Mouse (Mus musculus) liver, adult 2 months (tissue): ENCODE measurements around the gene Ankrd42. TPM values are rescaled to one million over a fixed set of nuclear protein-coding genes. Genes with fewer than 3 reads are reported as not detected.

Source experiments
- DNase-seq: peaks from one replicate; pipeline ENCODE4 v3.0.0-alpha.2; 2011; ENCODE audit warnings: low read depth, low spot score; ENCODE audit errors: extremely low read depth
- H3K27ac ChIP-seq: fragments of 200-500 bp; replicated peaks from 2 replicates; pipeline ENCODE4 v1.5.1; 2012; ENCODE audit warnings: low read depth, mild to moderate bottlenecking, control low read depth, inconsistent platforms, low read length; ENCODE audit not compliant: insufficient read depth
- H3K27me3 ChIP-seq: fragments of 200-500 bp; 2 replicates; pipeline ENCODE4 v1.6.1; 2012; ENCODE audit warnings: mild to moderate bottlenecking, moderate library complexity, low read length, inconsistent platforms; ENCODE audit not compliant: control insufficient read depth, insufficient read depth
- H3K36me3 ChIP-seq: fragments of 200-500 bp; 2 replicates; pipeline ENCODE4 v1.6.1; 2012; ENCODE audit warnings: low read length, inconsistent platforms; ENCODE audit not compliant: control insufficient read depth, insufficient read depth
- H3K4me1 ChIP-seq: fragments of 200-500 bp; 2 replicates; pipeline ENCODE4 v1.6.1; 2011; ENCODE audit warnings: low read length; ENCODE audit not compliant: control insufficient read depth, insufficient read depth
- H3K4me3 ChIP-seq: fragments of 200-500 bp; 2 replicates; pipeline ENCODE4 v1.5.1; 2011; ENCODE audit warnings: low read depth, mild to moderate bottlenecking, control low read depth, low read length, moderate library complexity; ENCODE audit not compliant: insufficient read depth
- H3K79me2 ChIP-seq: fragments of 200-500 bp; 2 replicates; pipeline ENCODE4 v1.6.1; 2012; ENCODE audit warnings: inconsistent platforms, mild to moderate bottlenecking, low read length, moderate library complexity; ENCODE audit not compliant: control insufficient read depth, insufficient read depth
- H3K9ac ChIP-seq: fragments of 200-500 bp; 2 replicates; pipeline ENCODE4 v1.6.1; 2012; ENCODE audit warnings: low read depth, mild to moderate bottlenecking, control low read depth, inconsistent platforms, low read length
- CTCF ChIP-seq: fragments of 200-500 bp; IDR thresholded peaks from 2 replicates; pipeline ENCODE4 v1.5.1; 2011; ENCODE audit warnings: low read depth, low read length, control low read depth
- POLR2A ChIP-seq: fragments of 200-500 bp; IDR thresholded peaks from 2 replicates; pipeline ENCODE4 v1.6.1; 2011; ENCODE audit warnings: low read length, control low read depth; ENCODE audit not compliant: insufficient read depth; ENCODE audit errors: extremely low read depth
- WGBS: fragments of 180-500 bp; shearing (Covaris S2); methylation state at CpG from one replicate; pipeline ENCODE4 v1.1.7; 2018; 5-methylcytosine and 5-hydroxymethylcytosine counted together
- polyA plus RNA-seq: library from polyadenylated mRNA; depleted of rRNA; stranded (reverse); fragments of >200 nt; gene quantifications from 2 replicates; pipeline ENCODE4 v1.2.3, GENCODE M21; 2012
- total RNA-seq: library from RNA; depleted of rRNA; stranded (reverse); fragments of >200 nt; gene quantifications from 2 replicates; pipeline ENCODE4 v1.2.3, GENCODE M21; 2014

Gene Ankrd42
- total and polyA plus RNA-seq, 2 experiments = 0.32 to 1.3 TPM

DNA sequence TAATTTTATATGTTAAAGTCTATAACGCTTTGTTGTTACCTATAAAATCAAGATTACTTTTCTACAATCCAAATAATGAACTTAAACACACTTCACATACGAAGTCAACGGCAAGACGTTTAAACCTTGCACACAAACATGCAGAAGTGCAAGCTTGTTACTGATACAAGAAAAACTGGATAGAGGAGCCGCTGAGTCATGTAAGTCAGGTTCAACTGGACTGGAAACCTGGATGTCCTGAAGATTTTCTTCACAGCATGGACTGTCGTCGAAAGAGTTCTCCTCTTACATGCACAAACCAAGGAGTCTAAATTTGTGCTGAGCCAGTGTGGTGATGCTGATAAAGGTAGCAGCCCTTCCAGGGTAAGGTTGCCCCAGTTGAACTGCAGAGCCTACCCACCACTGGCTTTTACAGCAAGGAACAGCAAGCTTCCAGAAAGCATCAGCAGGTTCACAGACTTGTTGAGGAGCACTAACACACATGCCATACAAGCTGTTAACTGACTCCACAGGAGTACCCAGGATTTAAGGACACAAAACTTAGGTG, 29.4 kb upstream of the Ankrd42 start:
- no peak overlapping the region for H3K27ac ChIP-seq
- no peak overlapping the region for H3K9ac ChIP-seq
- WGBS = 76% methylated on average over 7 of the region's 7 CpGs

DNA sequence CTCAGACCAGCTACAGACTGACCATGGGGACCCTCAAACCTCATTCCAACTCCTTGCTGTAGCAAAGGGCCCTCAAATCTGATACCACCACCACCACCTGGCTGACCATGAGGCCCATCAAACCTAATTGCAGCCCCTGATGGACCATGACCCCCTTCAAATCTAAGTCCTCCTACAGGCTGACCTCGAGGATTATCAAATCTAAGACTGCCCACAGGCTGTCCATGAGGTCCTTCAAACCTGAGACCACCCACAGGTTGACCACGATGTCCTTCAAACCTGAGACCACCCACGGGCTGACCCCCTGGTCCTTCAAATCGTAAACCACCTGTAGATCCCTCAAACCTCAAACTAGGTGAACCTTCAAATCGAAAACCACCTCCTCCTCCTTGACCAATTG, 21.1 kb upstream of the Ankrd42 start:
- Histone ChIP-seq H3K27ac (no peak overlapping the region), H3K36me3 (peaks cover 62% of the 10 kb centered on the region), H3K4me3 (no peak overlapping the region), H3K79me2 (peaks cover 16% of the 10 kb centered on the region; the same call in 1 of the 2 replicates), H3K9ac (no peak overlapping the region), H3K27me3 (no peaks in the 10 kb centered on the region), H3K4me1 (peaks cover 3% of the 10 kb centered on the region; the same call in 1 of the 2 replicates)
- TF ChIP-seq CTCF (no peak), POLR2A (no peak)
- no peak for DNase-seq
- 97% methylated on average over 5 of the region's 5 CpGs for WGBS

More for the DNA sequence above, 29.4 kb upstream of the Ankrd42 start:
- peaks cover 16% of the 10 kb centered on the region for H3K36me3 ChIP-seq
- peaks cover 11% of the 10 kb centered on the region for H3K4me1 ChIP-seq
- H3K4me3 ChIP-seq = no peak overlapping the region
- peaks cover 20% of the 10 kb centered on the region for H3K79me2 ChIP-seq
- no peak for DNase-seq
- H3K27me3 ChIP-seq = no peaks in the 10 kb centered on the region
- TF ChIP-seq CTCF = no peak
- TF ChIP-seq POLR2A = no peak

DNA sequence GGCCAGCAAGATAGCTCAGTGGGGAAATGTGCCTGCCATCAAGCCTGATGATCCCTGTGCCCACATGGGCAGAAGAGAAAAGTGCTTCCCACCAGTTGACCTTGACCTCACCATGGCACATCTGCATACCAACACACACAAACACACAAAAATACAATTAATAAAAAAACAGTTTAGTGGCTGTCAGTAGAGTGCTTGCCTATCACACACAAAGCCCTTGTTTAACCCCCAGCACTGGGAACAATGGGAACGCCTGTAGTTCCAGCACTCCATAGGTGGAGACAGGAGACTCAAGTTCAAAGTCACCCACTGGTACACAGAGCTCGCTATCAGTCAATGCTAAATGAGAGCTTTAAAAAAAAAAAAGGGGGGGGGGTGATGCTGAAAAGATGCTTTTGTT, 19.4 kb upstream of the Ankrd42 start:
- Histone ChIP-seq H3K27ac (no peak overlapping the region), H3K27me3 (no peaks in the 10 kb centered on the region), H3K4me1 (peaks cover 3% of the 10 kb centered on the region; the same call in 1 of the 2 replicates), H3K4me3 (no peak overlapping the region), H3K9ac (no peak overlapping the region), H3K36me3 (peaks cover 59% of the 10 kb centered on the region), H3K79me2 (peaks cover 16% of the 10 kb centered on the region; the same call in 1 of the 2 replicates)
- DNase-seq = no peak
- TF ChIP-seq POLR2A (no peak), CTCF (no peak)
- 86% methylated on average over 2 of the region's 2 CpGs for WGBS

DNA sequence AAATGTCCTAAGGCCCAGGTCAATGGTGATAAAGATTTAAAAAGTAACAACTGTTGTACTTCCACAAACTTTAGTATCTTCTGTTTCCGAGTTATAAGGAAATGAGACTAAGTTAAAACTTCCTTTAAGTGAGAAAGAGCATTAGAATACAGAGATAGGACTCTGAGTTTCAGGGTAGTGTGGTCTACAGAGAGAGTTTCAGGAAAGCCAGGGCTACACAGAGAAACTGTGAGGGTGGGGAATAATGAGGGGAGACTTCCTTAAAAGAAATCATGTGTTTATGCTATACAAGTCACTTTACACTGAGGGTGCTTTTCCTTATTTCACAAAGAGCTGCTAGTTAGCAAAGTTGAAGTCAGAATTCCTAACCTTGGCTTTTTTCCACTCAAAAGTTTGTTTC, 16.4 kb upstream of the Ankrd42 start:
- no peak for DNase-seq
- TF ChIP-seq CTCF = no peak
- TF ChIP-seq POLR2A = no peak
- Histone ChIP-seq H3K27me3 (no peaks in the 10 kb centered on the region), H3K4me3 (no peak overlapping the region), H3K4me1 (peaks cover 3% of the 10 kb centered on the region; the same call in 1 of the 2 replicates), H3K27ac (no peak overlapping the region), H3K36me3 (peaks cover 46% of the 10 kb centered on the region), H3K79me2 (peaks cover 10% of the 10 kb centered on the region; the same call in 1 of the 2 replicates), H3K9ac (no peak overlapping the region)
- WGBS = 77% methylated on average over 1 of the region's 1 CpGs

DNA sequence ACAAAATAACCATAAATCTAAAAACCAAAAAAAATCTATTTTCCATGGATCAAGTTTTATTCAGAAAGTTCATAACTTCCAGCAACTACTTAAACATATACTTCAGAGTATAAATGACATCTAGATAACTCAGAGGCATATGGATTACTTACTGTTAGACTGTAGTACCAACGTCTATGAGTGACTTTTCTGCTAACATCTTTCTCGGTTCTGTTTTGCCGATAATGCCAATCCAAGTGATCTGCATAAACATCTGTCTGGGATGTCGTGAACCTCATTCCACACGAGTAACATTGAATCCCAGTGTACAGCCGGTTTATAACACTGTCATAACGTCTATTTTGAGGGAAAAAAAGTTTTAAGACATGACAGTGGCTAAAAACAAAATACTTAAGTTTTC, 10.8 kb upstream of the Ankrd42 start:
- WGBS = 82% methylated on average over 7 of the region's 7 CpGs
- Histone ChIP-seq H3K36me3 (peaks cover 43% of the 10 kb centered on the region), H3K27me3 (no peaks in the 10 kb centered on the region), H3K4me3 (no peak overlapping the region), H3K4me1 (no peaks in the 10 kb centered on the region), H3K9ac (no peak overlapping the region), H3K27ac (no peak overlapping the region), H3K79me2 (no peaks in the 10 kb centered on the region)
- TF ChIP-seq POLR2A (no peak), CTCF (no peak)
- no peak for DNase-seq

DNA sequence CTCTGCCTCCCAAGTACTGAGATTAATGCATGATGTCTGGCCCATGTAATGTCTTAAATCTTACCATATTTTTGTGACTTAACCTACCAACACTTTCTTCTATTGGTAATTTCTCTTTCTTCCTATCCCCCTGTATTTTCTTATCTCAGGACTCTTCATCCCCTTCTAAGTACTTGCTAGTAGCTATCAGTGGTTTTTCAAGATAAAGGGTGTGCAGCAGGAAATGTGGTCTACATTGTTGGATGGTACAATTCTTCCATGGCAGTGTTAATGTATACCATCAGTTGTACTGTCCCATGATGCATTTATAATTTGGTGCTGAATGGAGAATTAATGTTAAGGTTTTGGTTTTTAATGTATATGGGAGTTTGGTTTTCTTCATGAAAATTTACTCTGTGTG, 5.4 kb upstream of the Ankrd42 start:
- H3K4me3 ChIP-seq = no peak overlapping the region

More for the DNA sequence above, 5.4 kb upstream of the Ankrd42 start:
- TF ChIP-seq CTCF = no peak
- TF ChIP-seq POLR2A = no peak
- Histone ChIP-seq H3K27ac (no peak overlapping the region), H3K36me3 (peaks cover 31% of the 10 kb centered on the region), H3K9ac (no peak overlapping the region), H3K27me3 (no peaks in the 10 kb centered on the region), H3K4me1 (no peaks in the 10 kb centered on the region), H3K79me2 (peaks cover under 1% of the 10 kb centered on the region; the same call in 1 of the 2 replicates)
- DNase-seq = no peak
